Mouse (Mus musculus) megakaryocyte-erythroid progenitor cell, adult 5-6 weeks (primary cell): ENCODE results near the gene Lnx2. TPM values are rescaled to one million over a fixed set of nuclear protein-coding genes. Genes with fewer than 3 reads are reported as not detected.

Experiments used
- ATAC-seq: replicated peaks from 2 replicates; pipeline ENCODE4 v1.8.0; 2016; ENCODE audit warnings: mild to moderate bottlenecking, inconsistent platforms; ENCODE audit not compliant: severe bottlenecking, poor library complexity, low FRiP score, low TSS enrichment
- total RNA-seq, 2 experiments: library from RNA; stranded (forward) in 1 of 2; stranded (reverse) in 1 of 2; fragments of 200-1000, 215-1000 nt in 1 of 2; fragments of >200 nt in 1 of 2; fragmentation: Nextera tagmentation in 1 of 2; gene quantifications; 2 replicates each; pipeline ENCODE4 v1.2.3; 2014 to 2017

Gene Lnx2
- total RNA-seq, 2 experiments from 2014 or later = 7.2 to 7.9 TPM

DNA sequence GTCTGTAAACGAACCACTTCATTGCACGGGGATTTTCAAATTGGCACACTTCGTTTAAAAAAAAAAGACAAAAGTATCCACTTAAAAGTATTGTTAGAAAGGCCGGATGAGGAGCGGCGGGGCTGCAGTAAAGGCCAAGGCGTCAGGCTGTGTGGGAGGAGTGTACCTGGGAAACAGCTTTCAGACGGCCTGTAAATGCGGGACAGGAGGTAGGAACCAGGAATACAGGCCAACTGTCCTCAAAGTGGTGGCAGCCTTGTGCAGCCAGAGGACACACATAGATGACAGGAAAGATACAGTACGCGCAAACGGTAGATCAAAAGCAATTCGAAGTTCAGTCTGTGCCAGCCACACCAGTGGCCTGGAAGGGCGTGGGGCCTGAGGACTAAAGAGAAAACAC, 45.1 kb downstream of the Lnx2 start:
- ATAC-seq = no peak

DNA sequence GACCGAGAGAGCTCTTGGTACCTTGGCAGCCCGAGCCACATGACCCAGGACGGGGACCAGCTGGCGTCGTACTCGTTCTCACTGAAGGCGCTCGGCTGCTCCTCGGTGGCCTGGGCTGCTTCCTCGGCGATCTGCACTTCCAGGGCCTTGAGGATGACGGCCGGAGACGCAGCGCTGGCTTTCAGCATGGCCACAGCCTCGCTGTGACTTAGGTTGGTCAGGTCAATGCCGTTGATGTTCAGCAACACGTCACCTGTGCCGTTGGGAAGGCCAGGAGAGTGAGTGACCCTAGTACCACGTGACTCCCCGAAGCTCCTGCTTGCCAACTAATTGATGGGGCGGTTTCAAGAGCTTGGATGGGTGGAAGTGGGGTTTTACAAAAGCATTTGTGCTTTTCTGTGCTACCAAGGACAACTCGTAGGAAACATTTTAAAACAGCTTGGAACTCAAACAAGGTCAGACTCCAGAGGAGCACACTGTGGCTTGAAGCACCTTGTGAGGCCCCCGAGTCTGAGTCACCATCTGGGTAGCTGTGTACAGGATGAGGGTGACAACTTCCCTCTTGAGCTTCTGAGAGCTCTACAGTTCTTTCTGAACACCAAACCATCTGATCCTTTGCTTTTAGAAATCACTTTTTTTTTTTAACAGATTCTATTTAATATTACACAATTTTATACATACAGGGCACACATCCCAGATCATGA, 51.9 kb downstream of the Lnx2 start:
- ATAC-seq = no peak

DNA sequence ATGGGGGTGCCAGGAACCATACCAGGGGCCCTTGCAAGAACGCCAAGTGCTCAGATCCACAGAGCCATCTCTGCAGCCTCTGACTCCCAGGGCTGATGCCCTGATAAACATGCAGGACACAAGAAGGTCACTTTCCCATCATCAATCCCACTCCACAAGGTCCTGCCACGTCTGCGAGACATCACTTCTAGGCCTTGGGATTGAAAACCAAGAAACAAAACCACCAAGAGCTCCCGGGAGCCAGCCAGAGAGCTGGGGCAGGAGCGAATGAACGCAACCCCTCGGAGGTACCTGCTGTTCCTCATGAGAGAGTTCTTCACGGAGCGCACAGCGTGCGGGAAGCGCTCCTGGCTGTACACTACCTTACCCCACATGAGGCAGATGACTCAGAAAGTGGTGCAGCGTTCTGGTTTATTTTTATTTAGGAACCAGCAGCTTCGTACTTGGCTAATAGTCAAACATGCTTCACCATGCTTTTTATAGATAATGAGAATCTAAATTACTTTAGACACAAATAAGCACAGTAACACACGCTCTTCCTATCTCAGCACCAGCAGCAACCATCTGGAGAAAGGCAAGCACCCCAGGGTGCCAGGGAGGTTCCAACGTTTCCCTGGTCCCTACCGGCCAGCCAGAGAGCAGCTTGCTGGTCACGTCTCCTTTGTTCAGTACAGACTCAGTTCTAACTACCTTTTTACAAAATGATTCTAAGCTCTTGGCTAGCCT, 53.0 kb downstream of the Lnx2 start:
- ATAC-seq = no peak

DNA sequence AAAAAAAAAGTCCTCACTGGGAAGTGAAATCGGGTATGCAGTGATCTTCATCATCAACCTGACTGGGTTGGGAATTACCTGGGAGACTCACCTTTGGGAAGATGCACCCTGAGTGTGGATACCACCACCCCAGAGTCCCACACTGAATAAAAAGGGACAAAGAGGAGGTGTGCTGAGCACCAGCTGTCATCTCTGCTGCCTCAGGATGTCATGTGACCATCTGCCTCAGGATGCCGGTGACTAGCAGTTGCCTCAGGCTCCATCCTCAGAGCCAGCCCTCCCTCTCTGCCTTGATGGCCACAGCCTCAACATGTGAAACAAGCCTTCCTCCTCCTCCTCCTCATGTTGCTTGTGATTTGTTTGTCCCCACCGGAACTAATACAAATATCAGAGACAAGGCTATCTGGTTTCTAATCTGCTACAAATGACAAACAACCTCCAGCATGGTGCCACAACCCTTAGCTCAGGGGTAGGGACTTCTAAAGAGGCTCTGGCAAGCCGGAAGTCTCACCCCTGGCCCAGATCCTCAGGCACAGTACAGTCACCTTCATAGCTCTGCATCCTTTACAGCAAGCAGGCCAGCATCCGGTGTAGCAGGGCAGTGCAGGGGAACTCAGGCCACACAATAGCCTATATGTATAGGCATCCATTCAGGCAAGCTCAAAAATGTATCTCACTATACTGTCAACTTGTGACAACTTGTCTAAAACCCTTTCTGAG, 54.7 kb downstream of the Lnx2 start:
- ATAC-seq = no peak

DNA sequence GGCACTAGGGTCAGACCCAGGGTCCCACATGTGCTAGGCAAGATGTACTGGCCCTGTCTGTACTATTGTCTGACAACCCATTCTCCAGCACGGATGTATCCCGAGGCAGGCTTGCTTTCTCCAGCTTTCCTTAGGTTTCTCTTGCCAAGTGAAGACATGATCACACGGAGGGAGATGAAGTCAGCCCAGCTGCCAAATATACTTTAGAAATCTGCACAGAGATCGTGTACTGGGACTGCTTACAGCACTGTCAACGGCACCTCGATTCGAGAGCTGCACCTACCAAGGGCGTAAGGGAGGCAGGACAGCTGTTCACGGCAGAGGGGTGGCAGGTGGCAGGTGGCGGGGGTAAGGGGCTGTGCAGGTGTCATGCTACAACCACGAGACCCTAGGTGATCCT, 55.8 kb downstream of the Lnx2 start:
- no peak for ATAC-seq

DNA sequence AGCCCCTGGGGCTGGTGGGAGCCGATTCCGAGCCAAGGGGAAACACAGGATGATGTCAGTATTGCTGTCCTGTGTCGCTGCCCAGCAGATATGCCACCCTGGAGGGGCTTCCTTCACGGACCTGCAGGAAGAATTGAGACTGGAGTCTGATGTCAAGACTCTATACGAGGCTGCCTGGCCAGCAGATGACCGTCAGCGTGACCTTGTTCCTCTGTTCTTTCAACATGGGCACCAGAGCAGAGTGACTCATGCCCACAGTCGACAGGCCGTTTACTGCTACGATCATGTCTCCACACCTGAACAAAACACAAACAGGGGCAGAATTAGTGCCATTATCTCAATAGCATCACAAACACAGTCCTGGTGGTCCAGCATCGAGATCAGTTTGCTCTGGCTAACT, 57.6 kb downstream of the Lnx2 start:
- ATAC-seq = no peak

DNA sequence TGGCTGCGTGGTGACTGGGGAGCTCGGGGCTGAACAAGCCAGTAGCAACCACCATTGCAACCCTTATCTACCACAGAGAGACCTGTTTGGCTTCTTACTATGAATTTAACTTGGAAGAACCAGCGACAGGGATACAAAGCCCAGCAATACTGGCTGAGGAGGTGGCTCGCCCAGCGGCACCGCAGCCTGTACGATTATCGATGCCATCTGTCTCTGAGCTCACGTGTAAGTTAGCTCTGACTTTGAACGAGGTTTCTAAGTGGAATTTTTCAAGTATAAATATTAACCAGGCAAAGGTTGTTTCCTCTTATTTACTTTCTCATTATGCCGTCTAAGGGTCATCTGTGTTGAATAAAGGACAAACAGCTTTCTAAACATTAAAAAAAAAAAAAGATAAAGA, 58.9 kb downstream of the Lnx2 start:
- ATAC-seq = no peak

DNA sequence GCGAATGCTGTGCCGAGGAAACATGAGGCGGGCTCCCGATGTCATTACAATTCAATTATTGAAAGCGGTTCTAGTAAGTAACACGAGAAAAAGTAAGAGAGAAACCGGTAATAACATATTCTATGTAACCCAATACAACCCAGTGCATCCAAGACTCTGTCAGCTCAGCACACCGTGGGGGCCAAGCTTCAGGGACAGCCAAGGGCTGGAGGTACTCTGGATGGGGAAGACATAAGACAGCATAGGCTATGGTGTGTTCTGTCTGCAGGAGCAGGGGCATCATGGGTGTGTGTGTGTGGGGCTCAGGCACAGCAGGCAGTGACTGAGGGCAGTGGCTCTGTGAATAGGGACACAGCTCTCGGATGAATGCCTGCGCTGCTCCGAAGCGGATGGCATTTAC, 59.8 kb downstream of the Lnx2 start:
- ATAC-seq = no peak

DNA sequence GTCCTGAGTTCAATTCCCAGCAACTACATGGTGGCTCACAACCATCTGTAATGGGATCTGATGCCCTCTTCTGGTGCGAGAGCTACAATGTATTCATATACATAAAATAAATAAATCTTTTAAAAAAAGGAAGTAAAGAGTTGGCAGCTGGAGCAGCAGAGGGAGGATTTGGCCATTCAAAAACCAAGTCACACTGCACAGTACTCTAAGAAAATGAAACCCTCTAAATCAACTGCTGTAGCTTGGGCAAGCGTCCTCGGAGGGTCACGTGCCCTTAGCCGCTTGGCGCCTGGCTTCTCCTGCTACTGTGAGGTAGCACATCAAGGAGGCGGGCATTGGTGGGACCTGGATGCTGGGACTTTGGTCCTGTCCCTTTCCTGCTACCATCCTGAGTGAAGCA, 61.2 kb downstream of the Lnx2 start:
- ATAC-seq = no peak

DNA sequence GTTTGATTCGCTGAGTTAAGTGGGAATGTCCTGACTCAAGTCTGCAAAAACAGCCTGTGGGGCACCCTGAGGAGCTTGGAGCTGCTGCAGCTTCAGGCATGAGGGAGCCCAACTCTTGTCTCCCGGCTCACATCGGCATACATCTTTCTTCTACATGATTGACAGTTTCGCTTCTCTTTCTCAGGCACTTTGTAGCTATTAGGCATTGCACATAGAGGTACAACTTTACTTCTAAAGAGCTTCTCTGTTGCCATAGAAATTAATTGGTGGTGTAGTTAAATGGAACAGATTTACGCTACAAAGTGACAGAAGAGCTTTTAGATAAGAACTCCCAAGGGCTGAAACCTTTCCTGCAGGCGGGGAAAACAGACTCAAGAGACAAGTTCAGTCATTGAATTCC, 62.5 kb downstream of the Lnx2 start:
- ATAC-seq = no peak

DNA sequence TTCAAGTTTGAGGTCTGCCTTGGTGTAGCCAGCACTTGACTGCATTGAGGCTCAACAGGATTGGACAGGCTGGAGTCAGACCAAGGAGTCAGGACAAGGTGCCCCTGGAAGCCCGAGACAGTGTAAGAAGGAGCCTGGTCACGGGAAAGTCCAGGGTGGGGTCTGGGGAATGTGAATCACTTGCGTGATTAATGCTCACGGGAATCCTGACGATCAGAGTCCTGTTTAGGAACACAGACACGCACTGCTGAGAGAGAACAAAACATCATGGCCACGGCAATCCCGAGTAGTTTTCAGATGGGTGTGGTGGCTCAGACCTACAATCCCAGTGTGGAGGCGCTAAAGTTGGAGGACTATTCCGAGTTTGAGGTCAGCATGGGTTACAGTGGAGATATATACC, 65.1 kb downstream of the Lnx2 start:
- ATAC-seq = no peak

DNA sequence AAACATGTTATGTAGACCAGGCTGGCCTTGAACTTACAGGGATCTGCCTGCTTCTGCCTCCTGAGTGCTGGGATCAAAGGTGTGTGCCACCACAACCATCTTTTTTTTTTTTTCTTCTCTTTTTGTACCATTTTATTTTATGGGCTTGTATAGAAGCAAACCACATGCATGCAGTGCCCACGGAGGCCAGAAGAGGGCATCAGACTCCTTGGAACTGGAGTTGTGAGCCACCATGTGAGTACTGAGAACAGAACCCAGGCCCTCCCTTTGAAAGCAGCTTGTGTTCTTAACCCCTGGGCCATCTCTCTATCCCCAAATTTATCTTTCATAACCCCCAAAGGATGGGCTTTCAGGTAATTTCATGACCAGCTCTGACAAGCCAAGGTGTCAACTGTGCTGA, 73.1 kb downstream of the Lnx2 start:
- ATAC-seq = no peak

DNA sequence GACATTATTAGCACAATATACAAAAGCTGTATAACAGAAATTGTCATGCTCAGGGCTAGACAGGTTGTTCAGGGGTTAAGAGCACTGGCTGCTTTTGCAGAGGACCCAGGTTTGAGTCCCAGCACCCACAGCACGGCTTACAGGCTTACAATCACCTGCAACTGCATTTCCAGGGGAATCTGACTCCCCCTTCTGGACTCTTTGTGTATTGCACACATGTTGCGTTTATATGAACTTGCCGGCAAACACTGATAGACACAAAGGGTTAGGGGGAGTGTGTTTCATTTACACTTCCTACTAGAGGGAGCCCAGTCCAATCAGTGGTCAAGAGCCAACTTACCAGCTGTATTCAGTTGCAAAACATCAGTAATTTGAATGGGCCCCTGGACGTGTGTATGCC, 75.1 kb downstream of the Lnx2 start:
- ATAC-seq = no peak

DNA sequence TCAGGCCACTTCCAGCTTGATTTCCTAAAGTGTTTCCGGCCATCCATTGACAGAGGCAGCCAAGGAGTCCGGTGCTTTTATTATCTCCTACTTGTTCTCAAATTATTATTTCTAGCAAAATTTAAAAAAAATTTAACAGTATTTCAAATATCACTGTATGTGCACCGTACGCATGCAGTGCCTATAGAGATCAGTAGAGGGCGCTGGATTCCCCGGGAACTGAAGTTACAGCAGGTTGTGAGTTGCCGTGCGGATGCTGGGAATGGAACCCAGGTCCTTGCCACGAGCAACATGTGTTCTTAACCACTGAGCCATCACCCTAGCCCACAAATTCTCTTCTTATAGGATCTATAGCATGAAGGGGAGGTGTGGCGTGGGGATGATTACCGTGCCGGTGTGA, 77.6 kb downstream of the Lnx2 start:
- no peak for ATAC-seq

DNA sequence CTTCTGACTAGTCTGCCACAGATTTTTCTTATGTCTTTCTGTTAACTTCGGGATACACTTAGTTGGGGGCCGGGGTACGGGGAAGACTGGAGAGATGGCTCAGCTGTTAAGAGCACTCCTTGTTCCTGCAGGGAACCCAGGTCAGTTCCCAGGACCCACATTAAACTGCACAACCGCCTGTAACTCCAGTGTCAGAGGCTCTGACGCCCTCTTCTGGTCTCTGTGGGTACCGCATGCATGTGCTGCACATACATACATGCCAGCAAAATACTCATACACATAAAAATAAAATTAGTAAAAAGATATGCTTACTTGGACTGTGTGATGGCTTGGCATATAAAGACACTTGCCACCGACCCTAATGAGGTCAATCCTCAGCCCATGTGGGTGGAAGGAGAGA, 79.6 kb downstream of the Lnx2 start:
- ATAC-seq = no peak

DNA sequence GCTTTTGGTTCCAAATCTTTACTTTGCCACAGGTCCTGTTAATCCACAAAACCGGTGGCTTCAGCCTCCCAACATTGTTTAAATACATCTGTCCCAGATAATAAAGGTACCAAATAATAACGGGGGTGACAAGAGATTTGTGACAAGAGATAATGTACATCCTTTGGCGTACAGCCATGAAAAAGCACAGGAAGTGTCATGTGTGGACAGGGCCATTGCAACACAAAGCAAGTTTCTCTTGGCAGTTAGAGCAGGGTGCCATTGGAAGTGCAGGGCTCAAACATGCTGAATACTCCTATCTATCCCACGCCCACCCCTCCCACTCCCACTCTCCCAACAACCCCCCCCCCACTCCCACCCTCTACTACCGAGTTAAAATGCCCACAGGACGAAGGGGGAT, 81.4 kb downstream of the Lnx2 start:
- no peak for ATAC-seq

DNA sequence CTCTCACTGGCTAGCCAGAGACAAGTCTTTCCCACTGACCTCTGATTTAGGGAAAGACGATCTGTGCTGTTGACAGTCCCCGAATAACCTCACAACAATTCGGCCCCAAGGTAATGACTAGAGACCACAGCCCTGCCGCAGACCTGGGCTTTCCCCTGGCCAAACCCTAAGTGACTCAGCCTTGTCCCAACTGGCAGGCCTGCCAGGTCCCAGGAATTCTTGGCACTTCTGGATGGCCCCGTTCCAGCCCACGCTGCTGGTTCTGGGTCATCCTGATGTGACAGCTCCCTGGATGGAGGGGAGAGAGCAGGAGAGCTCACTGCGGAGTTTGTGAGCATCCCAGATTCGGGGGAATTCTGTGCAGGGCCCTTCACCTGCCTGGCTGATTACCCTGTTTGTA, 82.9 kb downstream of the Lnx2 start:
- no peak for ATAC-seq

DNA sequence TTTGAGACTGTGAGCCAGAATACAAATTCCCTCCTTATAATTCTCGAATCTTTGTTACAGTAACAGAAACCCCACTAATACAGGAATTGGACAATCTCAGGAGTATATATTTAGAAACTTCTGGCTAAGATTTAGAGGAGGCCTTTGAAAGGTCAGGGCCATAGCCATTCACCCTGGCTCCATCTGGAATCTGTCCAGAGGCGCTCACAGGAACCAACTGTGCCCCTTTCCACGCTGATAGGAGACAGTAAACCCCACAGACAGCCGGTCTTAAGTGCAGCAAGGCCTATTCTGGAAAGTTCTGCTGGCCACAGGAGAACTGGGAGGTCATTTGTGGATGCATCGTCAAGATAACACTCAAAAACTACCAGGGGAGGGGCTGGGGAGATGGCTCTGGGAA, 87.3 kb downstream of the Lnx2 start:
- no peak for ATAC-seq

DNA sequence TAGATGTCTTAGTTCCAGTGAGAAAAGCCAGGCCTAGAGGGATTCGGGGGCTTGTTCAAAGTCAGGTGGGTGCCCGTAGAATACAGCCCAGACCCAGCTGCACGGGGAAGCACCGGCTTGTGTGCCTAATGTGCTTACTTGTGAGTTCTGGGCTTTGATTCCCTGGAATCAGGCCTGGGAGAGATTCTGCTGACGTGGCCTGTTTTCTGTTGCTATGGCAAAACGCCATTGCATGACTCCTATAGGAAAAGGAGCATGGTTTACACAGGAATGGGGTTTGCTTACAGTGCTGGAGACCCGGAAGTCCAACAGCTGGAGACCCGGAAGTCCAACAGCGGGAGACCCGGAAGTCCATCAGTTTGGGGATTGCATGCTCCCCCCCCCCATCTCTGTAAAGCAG, 88.8 kb downstream of the Lnx2 start:
- ATAC-seq = no peak

DNA sequence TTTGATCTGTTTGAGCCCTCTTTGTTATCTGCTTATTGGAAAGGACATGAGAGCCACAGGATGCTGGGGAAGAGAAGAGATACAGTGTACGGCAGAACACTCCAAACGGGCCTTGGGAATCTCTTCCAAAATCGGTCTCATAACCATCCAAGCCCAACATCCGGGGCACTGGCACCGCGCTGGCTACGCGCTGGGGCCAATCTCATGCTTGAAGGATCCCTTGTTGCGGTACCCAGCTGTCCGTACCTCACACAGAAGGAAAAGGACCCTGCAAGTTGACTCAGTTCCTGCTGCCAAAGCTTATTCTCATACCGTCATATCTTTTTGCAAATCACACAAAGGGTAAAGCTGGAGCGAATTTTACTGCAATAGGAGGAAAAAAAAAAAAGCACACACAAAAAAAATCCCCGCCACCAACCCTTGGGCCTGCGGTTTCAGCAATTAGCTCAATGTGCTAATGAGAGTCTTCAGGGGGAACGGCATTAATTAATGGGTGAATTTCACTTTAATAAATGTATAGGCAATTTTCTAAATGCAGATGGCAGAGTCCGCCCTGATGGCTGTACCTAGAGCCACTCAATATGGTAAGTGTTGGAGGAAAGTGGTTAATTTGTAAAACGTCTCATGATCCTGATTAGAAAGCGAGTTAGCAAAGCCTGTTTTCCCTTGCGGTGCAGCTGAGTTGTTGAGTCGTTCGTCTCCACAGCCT, 90.5 kb downstream of the Lnx2 start:
- ATAC-seq = no peak
